Mouse (Mus musculus): ENCODE data around the gene Srek1ip1. TPM values are rescaled to one million over a fixed set of nuclear protein-coding genes. Genes with fewer than 3 reads are reported as not detected.

The Srek1ip1 gene
- polyA plus RNA-seq, 1 experiment = 5.5 TPM

DNA sequence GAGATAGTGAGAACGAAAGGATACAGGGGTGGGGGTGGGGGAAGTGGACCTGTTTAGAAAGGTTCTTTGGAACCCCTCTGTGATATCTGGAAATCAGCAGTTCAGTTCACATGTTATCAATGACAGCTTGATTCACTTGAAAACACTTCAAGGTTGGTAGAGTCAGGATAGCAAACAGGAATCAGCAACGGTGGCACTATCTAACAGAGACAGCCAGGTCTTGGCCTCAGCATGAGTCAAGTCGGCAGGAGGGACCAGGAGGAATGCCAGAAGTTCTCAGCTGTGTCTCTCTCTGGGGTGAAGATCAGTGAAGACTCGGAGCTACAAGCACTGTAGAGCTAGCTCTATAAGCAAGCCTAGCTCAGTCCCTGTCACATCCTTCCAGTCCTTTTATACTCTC, 86.2 kb downstream of the Srek1ip1 start:
- WGBS = 53% methylated on average over 4 of the region's 4 CpGs
- H3K4me1 ChIP-seq (ENCODE audit: control insufficient read depth, insufficient read depth, low read length) = no peaks in the 10 kb centered on the region
- DNase-seq = no peak
- TF ChIP-seq CTCF (IDR thresholded peaks at IDR 0.05; ENCODE audit: insufficient read depth, low read length) = no peak
- no peak for TF ChIP-seq POLR2A (IDR thresholded peaks at IDR 0.05; ENCODE audit: borderline replicate concordance, extremely low read depth, low read depth, low read length)
- H3K4me3 ChIP-seq (replicated peaks; ENCODE audit: extremely low read depth, low read depth, low read length) = no peak overlapping the region

- Histone ChIP-seq H3K4me1 (ENCODE audit: control insufficient read depth, insufficient read depth, low read length) (no peaks in the 10 kb centered on the region), H3K4me3 (replicated peaks; ENCODE audit: extremely low read depth, low read depth, low read length) (no peak overlapping the region)
- no peak for TF ChIP-seq POLR2A (IDR thresholded peaks at IDR 0.05; ENCODE audit: borderline replicate concordance, extremely low read depth, low read depth, low read length)
- 38% methylated on average over 8 of the region's 16 CpGs for WGBS
- no peak for DNase-seq
Observed at GRCm38 (mm10) chr13:104883566-104884249, 91.4 kb downstream of the Srek1ip1 start.

DNA sequence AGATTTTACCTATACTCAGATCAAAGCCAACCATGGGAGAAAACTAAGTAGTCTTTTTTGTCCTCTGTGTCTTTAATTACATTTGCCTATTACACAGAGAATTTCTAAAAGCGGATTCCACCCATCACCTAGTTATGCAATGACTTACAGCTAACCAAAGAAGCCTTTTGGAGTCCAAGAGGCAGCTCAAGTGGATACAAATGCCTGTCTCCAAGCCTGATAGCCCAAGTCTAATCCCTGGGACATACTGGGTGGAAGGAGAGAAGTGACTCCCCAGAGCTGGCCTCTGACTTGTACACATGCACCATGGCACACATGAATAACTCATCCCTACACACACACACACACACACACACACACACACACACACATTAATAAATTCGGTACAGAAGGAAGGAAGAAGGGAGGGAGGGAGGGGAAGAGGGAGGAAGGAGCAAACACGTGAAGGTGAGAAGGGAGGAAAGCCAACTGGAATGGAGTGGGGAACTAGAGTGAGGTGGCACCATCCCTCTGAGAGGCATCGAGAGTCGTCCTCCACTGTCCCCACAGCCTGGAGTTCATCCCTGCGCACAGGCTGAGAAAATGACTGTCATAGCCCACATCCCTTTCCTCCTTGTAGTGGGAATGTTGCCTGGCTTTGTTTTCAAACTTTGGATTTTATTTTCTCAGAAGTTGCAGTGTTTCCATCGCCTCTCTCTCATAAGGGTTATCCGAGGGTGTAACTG, 94.2 kb downstream of the Srek1ip1 start:
- 50% methylated on average over 8 of the region's 8 CpGs for WGBS
- DNase-seq = no peak
- no peak for TF ChIP-seq CTCF (IDR thresholded peaks at IDR 0.05; ENCODE audit: insufficient read depth, low read length)
- TF ChIP-seq POLR2A (IDR thresholded peaks at IDR 0.05; ENCODE audit: borderline replicate concordance, extremely low read depth, low read depth, low read length) = no peak
- Histone ChIP-seq H3K4me1 (ENCODE audit: control insufficient read depth, insufficient read depth, low read length) (no peaks in the 10 kb centered on the region), H3K4me3 (replicated peaks; ENCODE audit: extremely low read depth, low read depth, low read length) (no peak overlapping the region)

Other genes starting within 250 kb of the Srek1ip1 start
- gene Cwc27, start 24.7 kb downstream of the Srek1ip1 start, polyA plus RNA-seq (2012; rRNA removed) = 1.6 and 2.4 TPM in 2 replicates
- gene Shisal2b, start 71.4 kb downstream of the Srek1ip1 start, polyA plus RNA-seq (2012; rRNA removed) = not detected in 2 replicates

All from lung, adult 2 months (tissue).